Mouse (Mus musculus): ENCODE measurements around the gene Zfand3. TPM values are rescaled to one million over a fixed set of nuclear protein-coding genes. Genes with fewer than 3 reads are reported as not detected.

Zfand3 gene
- 55.0 and 92.7 TPM in 2 replicates for polyA plus RNA-seq (2012)

DNA sequence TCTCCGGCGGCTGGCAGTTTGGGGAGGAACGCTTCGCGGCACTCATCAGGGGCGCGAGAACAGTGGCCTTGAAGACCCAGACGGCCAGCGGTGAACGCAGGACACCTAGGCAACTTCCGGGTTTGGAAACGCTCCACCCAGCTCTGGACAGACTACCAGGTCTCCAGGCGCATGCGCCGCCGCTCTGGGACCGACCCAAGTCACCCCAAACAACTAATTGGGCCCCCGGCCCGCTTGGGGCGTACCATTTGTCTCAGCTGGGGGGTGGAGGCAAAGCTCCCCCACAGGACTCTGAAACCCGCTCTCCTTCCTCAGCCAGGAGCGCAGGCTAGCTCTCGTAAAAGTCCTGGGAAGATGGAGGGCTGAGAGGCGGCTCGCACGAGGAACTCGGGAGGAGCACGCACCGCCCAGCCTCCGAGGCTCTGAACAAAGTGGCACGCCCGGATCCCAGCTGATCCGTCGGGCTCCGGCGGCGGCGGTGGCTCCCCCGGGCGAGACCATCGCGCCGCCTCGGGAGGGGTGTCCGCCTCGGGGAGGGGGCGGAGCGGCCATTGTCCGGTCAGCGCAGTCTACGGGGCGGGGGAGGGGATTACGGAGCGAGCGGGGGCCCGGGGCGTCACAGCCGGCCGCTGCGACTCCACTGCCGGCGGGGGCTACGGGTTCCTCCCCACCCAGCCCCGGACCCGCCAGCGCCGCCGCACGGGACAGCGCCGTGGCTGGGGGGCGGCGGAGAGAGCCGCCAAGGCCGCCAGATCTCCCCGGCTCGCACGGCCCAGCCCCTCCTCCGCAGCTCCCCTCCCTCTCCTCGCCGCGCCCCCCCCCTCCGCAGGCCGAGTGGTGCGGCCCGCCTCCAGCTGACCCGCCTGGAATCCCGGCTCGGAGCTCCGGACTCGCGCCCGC lies at the start of gene Zfand3:
Gene Zfand3, plus strand, starts transcription at position 531 of the 900 bp plus-strand sequence.
- no peak for TF ChIP-seq GATA1 (IDR thresholded peaks at IDR 0.05; ENCODE audit: low read length)

DNA sequence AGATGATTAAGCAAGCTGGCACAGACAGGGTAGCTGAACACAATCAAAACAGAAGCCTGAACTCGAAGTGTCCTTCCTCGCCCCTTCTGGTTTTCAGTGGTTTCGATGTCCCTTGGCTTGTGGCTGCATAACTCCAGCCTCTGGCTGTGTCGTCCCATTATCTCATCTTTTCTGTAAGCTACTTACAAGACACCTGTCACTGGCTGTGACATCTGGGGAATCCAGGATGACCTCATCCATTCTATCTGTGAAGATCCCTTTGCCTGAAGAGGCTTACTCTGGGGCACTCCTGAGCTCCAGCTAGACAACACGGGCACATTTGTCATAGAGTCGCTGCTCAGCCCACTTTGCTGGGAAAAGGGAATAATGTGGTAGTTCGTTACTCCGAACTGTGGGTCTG lies 48.7 kb upstream of the Zfand3 start:
- TF ChIP-seq GATA1 (IDR thresholded peaks at IDR 0.05; ENCODE audit: low read length), result no peak

DNA sequence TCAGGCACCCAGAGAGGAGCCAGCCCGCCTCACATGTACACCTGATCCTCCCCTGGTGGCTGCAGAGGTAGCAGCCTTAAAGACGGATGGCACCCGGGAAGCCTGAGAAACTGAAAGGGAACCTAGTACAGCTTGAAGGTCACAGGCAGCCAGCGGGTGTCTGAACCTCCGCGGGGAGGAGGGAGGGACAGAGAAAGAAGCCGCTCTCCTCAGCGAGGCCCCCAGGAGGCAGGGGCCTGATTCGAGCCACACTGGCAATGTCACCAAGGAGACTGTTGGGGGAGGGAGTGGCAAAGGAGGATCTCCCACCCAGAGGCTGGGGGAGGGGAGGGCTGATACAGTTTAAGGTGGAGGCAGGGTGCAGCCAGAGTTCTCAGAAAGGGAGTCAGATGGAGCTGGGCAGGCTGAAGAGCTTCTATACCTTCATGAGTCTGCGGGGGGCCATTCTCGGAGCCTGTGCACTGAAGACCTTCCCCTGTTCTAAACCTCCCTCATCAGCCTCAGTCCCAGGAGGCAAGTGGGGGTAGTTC lies 40.7 kb upstream of the Zfand3 start:
- no peak for TF ChIP-seq GATA1 (IDR thresholded peaks at IDR 0.05; ENCODE audit: low read length)

DNA sequence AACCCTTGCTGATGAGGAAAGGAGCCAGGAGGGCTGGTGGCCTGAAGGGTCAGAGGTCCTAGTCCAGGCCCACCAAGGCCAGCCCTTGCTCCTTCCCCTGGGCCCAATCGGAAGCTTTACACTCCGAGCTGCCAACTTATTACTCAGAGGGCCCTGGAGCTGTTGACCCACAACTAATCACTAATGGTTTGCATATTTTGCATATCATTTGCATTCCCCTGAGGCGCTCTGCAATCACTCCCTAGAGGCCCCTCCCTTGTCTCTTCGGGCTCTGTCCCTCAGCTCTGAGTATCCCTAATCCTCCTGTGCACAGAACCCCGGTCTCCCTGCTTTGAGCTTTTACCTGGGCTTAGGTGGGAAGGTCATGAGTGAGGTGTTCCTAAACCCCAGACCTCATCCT lies 39.0 kb upstream of the Zfand3 start:
- TF ChIP-seq GATA1 (IDR thresholded peaks at IDR 0.05; ENCODE audit: low read length), result no peak

DNA sequence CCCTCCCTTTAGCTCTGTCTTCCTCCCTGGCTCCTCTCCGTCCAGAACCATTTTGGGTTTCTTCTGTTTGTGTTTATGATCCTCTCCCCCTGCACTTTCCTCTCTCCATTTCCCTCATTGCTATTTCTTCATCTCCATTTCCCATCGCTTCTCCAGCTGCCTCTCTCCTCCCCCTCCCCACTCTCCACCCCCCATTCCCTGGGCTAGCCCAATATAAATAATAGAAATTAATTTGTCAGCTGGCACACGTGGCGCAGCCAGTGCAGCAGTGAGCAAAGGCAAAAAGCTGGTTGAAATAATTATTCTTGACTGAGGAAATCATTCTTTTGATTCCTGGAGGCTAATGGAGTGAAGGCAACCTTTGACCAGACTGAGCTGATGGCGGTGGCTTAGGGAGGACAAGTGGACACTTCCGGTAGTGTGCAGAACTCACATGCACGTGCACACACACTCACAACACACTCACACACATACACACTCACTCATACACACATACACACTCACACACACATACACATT lies 34.4 kb upstream of the Zfand3 start, which contains the start of gene Mdga1:
Gene Mdga1, minus strand, starts transcription at position 51 of the 519 bp plus-strand sequence.
- TF ChIP-seq GATA1 (IDR thresholded peaks at IDR 0.05; ENCODE audit: low read length), result no peak

DNA sequence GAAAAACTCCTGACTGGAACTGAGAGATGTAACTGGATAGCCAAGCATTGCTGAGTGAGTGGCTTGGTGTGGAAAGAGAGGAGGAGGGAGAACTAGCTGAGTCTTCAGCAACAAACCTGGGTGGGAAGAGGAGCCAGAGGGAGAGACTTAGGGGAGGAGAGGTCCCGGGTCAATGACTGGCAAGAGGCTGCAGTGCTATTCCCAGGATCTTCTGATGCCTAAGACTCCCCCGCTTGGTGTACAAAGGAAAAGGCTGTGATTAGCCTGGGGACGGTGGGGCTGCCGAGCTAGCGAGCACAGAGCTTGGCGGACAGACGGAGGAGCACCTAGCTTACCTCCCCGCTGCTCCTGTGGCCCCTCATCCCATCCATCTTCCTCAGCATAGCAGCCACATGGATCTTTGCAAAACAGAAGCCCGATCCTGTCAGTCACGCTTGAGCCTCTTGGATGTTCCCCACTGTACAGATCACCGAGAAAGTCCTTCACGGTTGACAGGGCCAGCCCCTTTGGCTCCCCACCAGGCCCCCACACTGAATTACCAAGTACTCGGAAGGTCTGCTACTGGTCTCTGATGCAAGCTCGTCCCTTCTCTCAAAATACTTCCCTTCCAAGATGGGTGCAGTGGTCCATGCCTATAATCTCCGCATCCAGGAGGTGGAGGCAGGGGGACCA lies 32.6 kb upstream of the Zfand3 start:
- no peak for TF ChIP-seq GATA1 (IDR thresholded peaks at IDR 0.05; ENCODE audit: low read length)

DNA sequence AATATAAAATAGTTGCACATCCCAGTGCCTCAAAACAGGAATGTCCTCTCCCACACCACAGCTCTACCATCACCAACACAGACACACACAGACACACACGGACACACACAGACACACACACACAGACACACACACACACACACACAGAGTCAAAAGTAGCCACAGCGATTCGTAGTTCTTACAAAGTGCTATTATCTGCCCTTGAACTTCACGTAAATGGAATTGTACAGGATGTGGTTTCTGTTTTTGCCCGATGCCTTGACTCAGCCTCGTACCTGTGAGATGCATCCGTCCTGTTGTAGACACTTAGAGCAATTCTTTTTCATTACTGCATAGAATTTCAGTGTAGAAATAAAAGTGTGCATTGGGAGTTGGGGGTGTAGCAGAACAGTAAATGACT lies 31.3 kb upstream of the Zfand3 start:
- TF ChIP-seq GATA1 (IDR thresholded peaks at IDR 0.05; ENCODE audit: low read length), result no peak

DNA sequence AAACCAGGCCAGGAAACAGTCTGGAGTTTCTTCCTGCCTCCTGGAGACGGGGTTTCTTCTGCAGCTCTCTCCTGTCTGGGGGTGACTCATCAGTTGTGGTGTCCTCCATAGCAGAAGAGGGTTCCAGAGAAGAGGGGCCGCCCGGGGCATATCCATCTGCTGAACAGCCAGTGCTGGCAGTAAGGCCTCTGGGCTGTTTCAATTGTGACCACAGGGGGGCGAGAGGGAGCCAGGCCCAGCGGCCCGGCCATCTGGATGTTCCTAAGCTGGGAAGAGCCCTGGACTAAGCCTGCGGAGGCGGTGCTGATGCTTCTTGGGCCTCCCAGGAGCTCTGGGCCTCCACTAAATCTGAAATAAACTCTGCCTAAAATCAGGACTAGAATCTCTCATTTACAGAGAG lies 28.8 kb upstream of the Zfand3 start:
- no peak for TF ChIP-seq GATA1 (IDR thresholded peaks at IDR 0.05; ENCODE audit: low read length)

DNA sequence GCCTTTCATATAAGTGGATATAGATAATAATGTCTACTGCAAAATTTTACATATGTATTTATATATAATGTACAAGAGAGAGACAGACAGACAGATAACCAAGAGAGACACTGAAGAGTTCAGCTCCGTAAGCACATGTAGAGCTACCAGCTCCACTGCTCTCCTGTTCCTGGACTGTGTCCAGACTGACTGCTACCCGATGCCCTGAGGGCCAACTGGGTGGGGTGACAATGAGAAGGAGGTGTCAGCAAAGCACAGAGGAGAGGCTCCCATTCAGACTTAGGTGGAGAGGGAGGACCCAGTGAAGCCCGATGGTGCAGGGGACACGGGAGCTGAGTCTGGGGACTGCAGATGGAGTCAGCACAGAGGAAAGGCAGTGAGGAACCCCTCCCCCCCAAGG lies 25.5 kb upstream of the Zfand3 start:
- no peak for TF ChIP-seq GATA1 (IDR thresholded peaks at IDR 0.05; ENCODE audit: low read length)

DNA sequence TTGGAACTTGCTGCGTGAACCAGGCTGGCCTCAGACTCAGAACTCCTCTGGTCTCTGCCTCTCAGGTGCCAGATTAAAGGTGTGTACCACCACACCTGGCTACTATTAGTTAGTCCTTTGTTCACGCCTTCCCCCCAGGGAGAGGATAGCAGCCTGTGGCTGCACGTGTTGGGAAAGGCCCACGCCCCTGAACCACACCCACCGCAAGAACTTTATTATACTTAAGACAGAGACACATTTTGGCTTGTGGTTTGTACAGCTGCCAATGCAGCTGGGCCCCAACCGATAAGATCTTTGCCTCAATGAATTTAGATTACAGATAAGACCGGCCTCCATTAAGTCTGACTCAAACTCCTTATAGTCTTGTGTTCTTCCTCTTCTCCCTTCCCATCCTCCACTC lies 24.7 kb upstream of the Zfand3 start:
- TF ChIP-seq GATA1 (IDR thresholded peaks at IDR 0.05; ENCODE audit: low read length), result no peak

DNA sequence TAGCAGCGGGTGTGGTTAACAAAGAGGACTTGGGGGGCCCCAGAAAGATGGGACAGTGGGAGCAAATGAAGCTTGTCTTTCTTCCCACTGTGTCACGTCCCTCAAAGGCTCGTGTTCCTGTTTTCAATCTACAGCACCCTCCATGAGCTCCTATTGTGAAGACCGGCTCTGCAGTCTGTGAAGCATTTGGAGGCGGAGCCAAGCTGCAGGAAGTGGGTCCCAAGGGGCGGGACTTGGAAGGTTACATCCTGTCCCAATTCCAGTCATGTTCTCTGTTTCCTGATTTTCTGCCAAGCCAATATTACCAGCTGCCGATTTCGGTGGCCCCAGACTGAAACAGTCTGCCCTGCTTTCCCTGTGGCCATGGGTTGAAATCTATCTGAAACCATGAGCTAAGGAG lies 23.0 kb upstream of the Zfand3 start:
- no peak for TF ChIP-seq GATA1 (IDR thresholded peaks at IDR 0.05; ENCODE audit: low read length)

DNA sequence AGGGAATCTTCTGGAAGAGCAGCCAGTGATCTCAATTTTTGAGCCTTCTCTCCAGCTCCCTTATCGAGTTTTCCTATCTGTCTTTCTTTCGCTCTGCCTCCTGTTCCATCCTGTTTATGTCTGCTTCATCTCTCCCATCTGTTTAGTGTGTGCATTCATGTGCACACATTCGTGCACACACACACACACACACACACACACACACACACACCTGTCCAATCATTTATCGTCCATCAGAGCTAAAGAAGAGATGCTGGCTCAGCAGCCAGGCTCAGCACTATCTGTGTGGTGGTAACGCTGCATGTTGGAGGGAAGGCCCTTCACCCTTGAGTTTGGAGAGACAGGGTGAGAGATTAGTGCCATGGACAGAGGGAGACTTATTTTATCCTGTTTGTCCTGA lies 21.3 kb upstream of the Zfand3 start:
- TF ChIP-seq GATA1 (IDR thresholded peaks at IDR 0.05; ENCODE audit: low read length), result no peak

DNA sequence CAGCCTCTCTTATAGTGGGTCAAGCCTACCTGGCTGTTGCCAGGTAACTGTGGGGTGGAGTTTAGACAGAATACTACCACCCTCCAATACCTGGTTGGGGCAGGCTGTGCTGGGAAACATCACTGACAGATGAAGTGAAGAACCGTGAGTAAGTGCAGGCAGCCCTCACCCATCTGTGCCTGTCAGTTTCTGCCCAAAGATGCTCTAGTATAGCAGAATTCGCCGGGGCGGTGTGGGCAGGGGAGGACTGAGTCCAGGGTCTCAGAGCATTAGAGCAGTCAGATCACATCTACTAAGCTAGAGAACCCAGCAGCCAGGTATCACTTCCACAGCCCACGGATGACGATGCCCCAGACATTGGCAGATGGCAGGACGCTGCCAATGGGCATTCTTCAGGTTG lies 19.6 kb upstream of the Zfand3 start:
- no peak for TF ChIP-seq GATA1 (IDR thresholded peaks at IDR 0.05; ENCODE audit: low read length)

DNA sequence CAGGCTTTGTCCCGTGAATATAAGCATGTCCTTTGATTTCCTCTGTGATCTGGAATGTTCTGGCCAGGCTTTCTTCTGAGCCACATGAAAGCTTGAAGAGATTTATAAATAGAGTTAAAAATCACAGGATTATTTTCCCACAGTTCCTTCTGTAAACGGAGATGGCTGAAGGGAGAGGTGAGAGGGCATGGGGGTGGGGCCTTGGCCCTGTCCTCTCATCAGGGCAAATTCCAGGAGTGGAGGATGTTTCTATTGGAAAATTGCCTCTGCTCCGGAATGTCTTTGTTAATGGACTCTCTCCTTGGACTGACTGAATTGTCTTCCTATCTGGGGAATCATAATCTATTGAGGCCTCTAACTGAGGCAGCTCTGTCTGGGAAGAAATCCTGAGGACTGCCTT lies 19.0 kb upstream of the Zfand3 start:
- no peak for TF ChIP-seq GATA1 (IDR thresholded peaks at IDR 0.05; ENCODE audit: low read length)

DNA sequence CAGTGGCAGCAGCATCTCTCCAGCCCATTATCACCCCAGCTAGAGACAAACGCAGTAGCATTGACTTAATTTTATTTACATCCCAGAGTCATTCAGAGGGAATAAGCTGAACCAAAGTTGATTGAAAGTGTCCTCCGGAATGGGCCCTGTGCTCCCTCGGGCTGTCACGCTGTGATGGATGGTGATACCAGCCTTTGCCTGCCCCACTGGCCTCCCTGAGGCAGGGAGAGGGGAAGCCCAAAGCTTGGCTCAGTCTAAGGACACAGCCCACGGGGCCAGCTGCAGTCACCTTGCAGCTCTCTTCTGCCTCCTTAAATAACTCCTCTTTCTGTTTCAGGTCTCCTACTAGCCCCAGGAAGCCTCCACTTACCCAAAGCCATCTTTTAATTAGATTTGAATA lies 16.4 kb upstream of the Zfand3 start:
- no peak for TF ChIP-seq GATA1 (IDR thresholded peaks at IDR 0.05; ENCODE audit: low read length)

DNA sequence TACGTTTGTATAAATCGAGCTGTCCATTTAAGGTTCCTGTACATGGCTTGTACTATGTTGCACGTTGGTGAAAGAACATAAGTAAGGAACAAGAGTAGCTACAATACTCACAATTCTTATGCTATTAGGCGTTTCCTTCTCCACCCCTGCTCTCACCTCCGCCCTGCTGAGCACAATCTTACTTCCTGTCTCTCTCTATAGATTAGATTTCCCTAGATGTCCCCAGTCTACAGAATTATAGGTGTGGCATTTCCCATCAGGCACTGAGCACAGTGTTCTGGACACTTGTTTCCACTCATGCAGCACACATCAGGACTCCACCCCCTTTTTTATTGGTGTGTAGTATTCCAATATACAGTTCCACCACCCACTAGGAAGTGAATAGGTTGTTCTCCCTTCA lies 14.9 kb upstream of the Zfand3 start:
- no peak for TF ChIP-seq GATA1 (IDR thresholded peaks at IDR 0.05; ENCODE audit: low read length)

All from G1E-ER4 (cell line).